Mouse (Mus musculus): ENCODE measurements around the gene Tcf7. TPM values are rescaled to one million over a fixed set of nuclear protein-coding genes. Genes with fewer than 3 reads are reported as not detected.
A peak's percentile ranks its signal among the peaks of the same experiment; 100 is the strongest.

Gene Tcf7
- polyA plus RNA-seq, 2 experiments: 1.6 to 1.8 TPM

- no peak overlapping the region for H3K4me2 ChIP-seq (ENCODE audit: low read depth)
- WGBS (ENCODE audit: insufficient replicate concordance): 17% methylated on average over 5 of the region's 5 CpGs
- H3K36me3 ChIP-seq (replicated peaks; ENCODE audit: control insufficient read depth, insufficient read depth, low read depth): no peaks in the 10 kb centered on the region
- H3K9me3 ChIP-seq (ENCODE audit: control insufficient read depth, low read length): no peaks in the 10 kb centered on the region
- no peak for ATAC-seq (ENCODE audit: insufficient read depth)
- no peak overlapping the region for H3K27ac ChIP-seq
- TF ChIP-seq EP300 (IDR thresholded peaks at IDR 0.05; ENCODE audit: low read depth): no peak
- TF ChIP-seq CTCF (IDR thresholded peaks at IDR 0.05; ENCODE audit: low read depth): peak; percentile 81
- H3K4me1 ChIP-seq (replicated peaks; ENCODE audit: control insufficient read depth in 2 of 2, insufficient read depth in 2 of 2, low read length in 1 of 2): no peaks in the 10 kb centered on the region
- no peaks in the 10 kb centered on the region for H3K27me3 ChIP-seq (ENCODE audit: control insufficient read depth, insufficient read depth, low read length)
- H3K4me3 ChIP-seq (ENCODE audit: insufficient read depth in 1 of 2, low read depth in 2 of 2, low read length in 2 of 2): no peak overlapping the region
- H3K9ac ChIP-seq (replicated peaks): no peak overlapping the region
- DNase-seq (ENCODE audit: low read depth in 3 of 3, low spot score in 3 of 3): peak; percentile 13 to 24 (median 16)
These were observed 20.9 kb downstream of the Tcf7 start for GRCm38 (mm10) chr11:52261937-52262336.

GRCm38 (mm10) chr11:52260878-52261277 lies 21.9 kb downstream of the Tcf7 start:
- DNase-seq (ENCODE audit: low read depth in 3 of 3, low spot score in 3 of 3): no peak
- no peak overlapping the region for H3K9ac ChIP-seq (replicated peaks)
- H3K9me3 ChIP-seq (ENCODE audit: control insufficient read depth, low read length): no peaks in the 10 kb centered on the region
- no peak overlapping the region for H3K4me3 ChIP-seq (ENCODE audit: insufficient read depth in 1 of 2, low read depth in 2 of 2, low read length in 2 of 2)
- no peak overlapping the region for H3K4me2 ChIP-seq (ENCODE audit: low read depth)
- no peaks in the 10 kb centered on the region for H3K27me3 ChIP-seq (ENCODE audit: control insufficient read depth, insufficient read depth, low read length)
- no peak for TF ChIP-seq CTCF (IDR thresholded peaks at IDR 0.05; ENCODE audit: low read depth)
- no peak for TF ChIP-seq EP300 (IDR thresholded peaks at IDR 0.05; ENCODE audit: low read depth)
- no peak for ATAC-seq (ENCODE audit: insufficient read depth)
- no peaks in the 10 kb centered on the region for H3K36me3 ChIP-seq (replicated peaks; ENCODE audit: control insufficient read depth, insufficient read depth, low read depth)
- H3K27ac ChIP-seq: no peak overlapping the region
- 66% methylated on average over 4 of the region's 4 CpGs for WGBS (ENCODE audit: insufficient replicate concordance)
- no peaks in the 10 kb centered on the region for H3K4me1 ChIP-seq (replicated peaks; ENCODE audit: control insufficient read depth in 2 of 2, insufficient read depth in 2 of 2, low read length in 1 of 2)

GRCm38 (mm10) chr11:52258711-52259110 lies 24.1 kb downstream of the Tcf7 start:
- H3K27ac ChIP-seq: no peak overlapping the region
- TF ChIP-seq EP300 (IDR thresholded peaks at IDR 0.05; ENCODE audit: low read depth) (no peak), CTCF (IDR thresholded peaks at IDR 0.05; ENCODE audit: low read depth) (no peak)
- H3K9ac ChIP-seq (replicated peaks): no peak overlapping the region
- H3K27me3 ChIP-seq (ENCODE audit: control insufficient read depth, insufficient read depth, low read length): no peaks in the 10 kb centered on the region
- H3K9me3 ChIP-seq (ENCODE audit: control insufficient read depth, low read length): no peaks in the 10 kb centered on the region
- no peaks in the 10 kb centered on the region for H3K4me1 ChIP-seq (replicated peaks; ENCODE audit: control insufficient read depth in 2 of 2, insufficient read depth in 2 of 2, low read length in 1 of 2)
- ATAC-seq (ENCODE audit: insufficient read depth): no peak
- H3K4me3 ChIP-seq (ENCODE audit: insufficient read depth in 1 of 2, low read depth in 2 of 2, low read length in 2 of 2): no peak overlapping the region
- H3K4me2 ChIP-seq (ENCODE audit: low read depth): no peak overlapping the region
- no peaks in the 10 kb centered on the region for H3K36me3 ChIP-seq (replicated peaks; ENCODE audit: control insufficient read depth, insufficient read depth, low read depth)
- DNase-seq (ENCODE audit: low read depth in 3 of 3, low spot score in 3 of 3): no peak
- 43% methylated on average over 5 of the region's 5 CpGs for WGBS (ENCODE audit: insufficient replicate concordance)

GRCm38 (mm10) chr11:52257376-52257775 lies 25.4 kb downstream of the Tcf7 start:
- no peak overlapping the region for H3K4me2 ChIP-seq (ENCODE audit: low read depth)
- H3K4me3 ChIP-seq (ENCODE audit: insufficient read depth in 1 of 2, low read depth in 2 of 2, low read length in 2 of 2): no peak overlapping the region
- TF ChIP-seq EP300 (IDR thresholded peaks at IDR 0.05; ENCODE audit: low read depth) (no peak), CTCF (IDR thresholded peaks at IDR 0.05; ENCODE audit: low read depth) (no peak)
- H3K9ac ChIP-seq (replicated peaks): no peak overlapping the region
- WGBS (ENCODE audit: insufficient replicate concordance): 45% methylated on average over 3 of the region's 3 CpGs
- H3K4me1 ChIP-seq (replicated peaks; ENCODE audit: control insufficient read depth in 2 of 2, insufficient read depth in 2 of 2, low read length in 1 of 2): no peaks in the 10 kb centered on the region
- H3K27me3 ChIP-seq (ENCODE audit: control insufficient read depth, insufficient read depth, low read length): no peaks in the 10 kb centered on the region
- H3K36me3 ChIP-seq (replicated peaks; ENCODE audit: control insufficient read depth, insufficient read depth, low read depth): no peaks in the 10 kb centered on the region
- no peak for DNase-seq (ENCODE audit: low read depth in 3 of 3, low spot score in 3 of 3)
- no peak overlapping the region for H3K27ac ChIP-seq
- no peak for ATAC-seq (ENCODE audit: insufficient read depth)
- H3K9me3 ChIP-seq (ENCODE audit: control insufficient read depth, low read length): no peaks in the 10 kb centered on the region

- no peak for DNase-seq (ENCODE audit: low read depth in 3 of 3, low spot score in 3 of 3)
- H3K9ac ChIP-seq (replicated peaks): no peak overlapping the region
- no peaks in the 10 kb centered on the region for H3K36me3 ChIP-seq (replicated peaks; ENCODE audit: control insufficient read depth, insufficient read depth, low read depth)
- H3K4me3 ChIP-seq (ENCODE audit: insufficient read depth in 1 of 2, low read depth in 2 of 2, low read length in 2 of 2): no peak overlapping the region
- no peak for ATAC-seq (ENCODE audit: insufficient read depth)
- no peak overlapping the region for H3K4me2 ChIP-seq (ENCODE audit: low read depth)
- H3K27ac ChIP-seq: no peak overlapping the region
- WGBS (ENCODE audit: insufficient replicate concordance): 68% methylated on average over 8 of the region's 8 CpGs
- H3K9me3 ChIP-seq (ENCODE audit: control insufficient read depth, low read length): no peaks in the 10 kb centered on the region
- TF ChIP-seq CTCF (IDR thresholded peaks at IDR 0.05; ENCODE audit: low read depth) (no peak), EP300 (IDR thresholded peaks at IDR 0.05; ENCODE audit: low read depth) (no peak)
- H3K27me3 ChIP-seq (ENCODE audit: control insufficient read depth, insufficient read depth, low read length): no peaks in the 10 kb centered on the region
- no peaks in the 10 kb centered on the region for H3K4me1 ChIP-seq (replicated peaks; ENCODE audit: control insufficient read depth in 2 of 2, insufficient read depth in 2 of 2, low read length in 1 of 2)
These were observed 27.7 kb downstream of the Tcf7 start for GRCm38 (mm10) chr11:52255077-52255476.

All from liver, embryonic 14.5 days (tissue).